10 mouse cellular contexts compared by ENCODE assay signal in genomic region chr11:103093862-103094833, GRCm38 (mm10). TPM values are rescaled to one million over a fixed set of nuclear protein-coding genes. Genes with fewer than 3 reads are reported as not detected.
A peak's percentile ranks its signal among the peaks of the same experiment; 100 is the strongest.
DNase-seq lines count a peak whose midpoint lies in the region; ATAC-seq and TF ChIP-seq lines count a peak whose summit lies in the region.
"Had no signal": no experiment of that assay in that cellular context is flagged by ENCODE, and none has a peak within 500 bp of the region (broad histone marks: within the 10 kb centered on the region; RNA-seq: fewer than 3 reads in every experiment).

No protein-coding gene starts in this region.

- H3K9ac ChIP-seq in lung, embryonic 16.5 days (ENCODE audit: low read length): peak overlapping the region; percentile 32; the same call in 1 of the 2 replicates
- H3K9ac ChIP-seq in heart, embryonic 12.5 days: no peak overlapping the region
- H3K9ac ChIP-seq: liver, embryonic 13.5 days had no signal

- WGBS in lung, embryonic 16.5 days: 64% methylated on average over 20 of the region's 20 CpGs
- 55% methylated on average over 20 of the region's 20 CpGs for WGBS in heart, embryonic 12.5 days

- no peaks in the 10 kb centered on the region for H3K36me3 ChIP-seq in lung, embryonic 16.5 days (ENCODE audit: control insufficient read depth, insufficient read depth, low read length)
- H3K36me3 ChIP-seq in heart, embryonic 12.5 days: no peaks in the 10 kb centered on the region
- no peaks in the 10 kb centered on the region for H3K36me3 ChIP-seq in splenic B cell, adult 2 months (ENCODE audit: control insufficient read depth, insufficient read depth, low read length, poor library complexity, severe bottlenecking)
- H3K36me3 ChIP-seq: liver, embryonic 13.5 days had no signal

- H3K4me3 ChIP-seq in lung, embryonic 16.5 days (ENCODE audit: low read length): no peak overlapping the region
- no peak overlapping the region for H3K4me3 ChIP-seq in heart, embryonic 12.5 days
- H3K4me3 ChIP-seq: liver, embryonic 13.5 days had no signal

- no peaks in the 10 kb centered on the region for H3K9me3 ChIP-seq in lung, embryonic 16.5 days (ENCODE audit: control insufficient read depth, low read length)
- H3K9me3 ChIP-seq in heart, embryonic 12.5 days (replicated peaks): no peaks in the 10 kb centered on the region
- H3K9me3 ChIP-seq: liver, embryonic 13.5 days had no signal

- H3K4me1 ChIP-seq in lung, embryonic 16.5 days (replicated peaks; ENCODE audit: control insufficient read depth, insufficient read depth, low read length): peaks cover 16% of the 10 kb centered on the region
- peaks cover 59% of the 10 kb centered on the region for H3K4me1 ChIP-seq in heart, embryonic 12.5 days (replicated peaks)

- H3K27ac ChIP-seq in lung, embryonic 16.5 days (ENCODE audit: low read length): no peak overlapping the region
- H3K27ac ChIP-seq in heart, embryonic 12.5 days (ENCODE audit: poor library complexity, severe bottlenecking): peak overlapping the region; percentile 64
- H3K27ac ChIP-seq: liver, embryonic 13.5 days had no signal

- POLR2A ChIA-PET in Patski (lab: Charles Lee): interaction anchor here (0.8 to 1.5 kb wide), 3 partner anchors 11 to 26 kb away, joined by 3 to 11 read pairs (median 3); no protein-coding TSS in a partner anchor

- no peak for TF ChIP-seq CTCF in Patski (IDR thresholded peaks at IDR 0.05)

- CTCF ChIA-PET in Patski (lab: Charles Lee): interaction anchor here (1.8 kb wide), 1 partner anchor 11 kb away, joined by 7 read pairs; no protein-coding TSS in a partner anchor

- no peaks in the 10 kb centered on the region for H3K27me3 ChIP-seq in lung, embryonic 16.5 days (ENCODE audit: control insufficient read depth, insufficient read depth, low read depth, low read length)
- no peaks in the 10 kb centered on the region for H3K27me3 ChIP-seq in Patski
- no peaks in the 10 kb centered on the region for H3K27me3 ChIP-seq in heart, embryonic 12.5 days (replicated peaks)
- H3K27me3 ChIP-seq in splenic B cell, adult 2 months (ENCODE audit: control insufficient read depth, insufficient read depth, low read length, poor library complexity, severe bottlenecking): no peaks in the 10 kb centered on the region

- no peak overlapping the region for H3K4me2 ChIP-seq in lung, embryonic 16.5 days (ENCODE audit: low read depth, low read length)
- H3K4me2 ChIP-seq in heart, embryonic 12.5 days: no peak overlapping the region
- H3K4me2 ChIP-seq: liver, embryonic 13.5 days had no signal

- peak; percentile 31; the same call in 1 of the 2 replicates for ATAC-seq in lung, embryonic 16.5 days (ENCODE audit: low read depth)
- ATAC-seq in Patski: peak; percentile 77
- ATAC-seq in heart, embryonic 12.5 days (ENCODE audit: insufficient number of reproducible peaks, low FRiP score): peak; percentile 29

- in situ Hi-C loops in Patski (cut with MboI; ENCODE audit: low pct_unique_long_range_greater_than_20kb): no loop called here

- no peak for DNase-seq in lung, postnatal 10 days
- no peak for DNase-seq in Patski (ENCODE audit: low read depth, low spot score)
- DNase-seq in splenic B cell, adult 2 months (ENCODE audit: low read depth, low spot score): peak; percentile 72
- DNase-seq in frontal cortex, postnatal 36 days (ENCODE audit: low spot score in 2 of 2): no peak
- no peak for DNase-seq in thymus, postnatal 4 days
- DNase-seq in right cerebral cortex, postnatal 36 days (ENCODE audit: low spot score in 2 of 2): no peak
- DNase-seq: gastrocnemius, postnatal 10 days; liver, embryonic 13.5 days had no signal

RNA-seq across cellular contexts. Expression of gene Plcd3, which starts 7.3 kb away (rescaled TPM):
- 3.1 and 3.3 TPM in 2 replicates for polyA plus RNA-seq in lung, embryonic 16.5 days (2015; fragmentation: Nextera tagmentation; extraction: Ambion mirVana)
- 56.1 TPM for polyA plus RNA-seq in Patski (2021)
- 5.8 and 6.6 TPM in 2 replicates for polyA plus RNA-seq in heart, embryonic 12.5 days (2016; fragmentation: Nextera tagmentation; extraction: Ambion mirVana)

RNA-seq across cellular contexts. Expression of gene Acbd4, which starts 7.3 kb away (rescaled TPM):
- polyA plus RNA-seq in lung, embryonic 16.5 days (2015; fragmentation: Nextera tagmentation; extraction: Ambion mirVana): 22.8 and 28.7 TPM in 2 replicates
- polyA plus RNA-seq in Patski (2021): 100 TPM
- polyA plus RNA-seq in heart, embryonic 12.5 days (2016; fragmentation: Nextera tagmentation; extraction: Ambion mirVana): 13.5 and 13.8 TPM in 2 replicates

RNA-seq across cellular contexts. Expression of gene Hexim1, which starts 21.9 kb away (rescaled TPM):
- polyA plus RNA-seq in lung, embryonic 16.5 days (2015; fragmentation: Nextera tagmentation; extraction: Ambion mirVana): 4.6 and 5.2 TPM in 2 replicates
- 47.5 TPM for polyA plus RNA-seq in Patski (2021)
- polyA plus RNA-seq in heart, embryonic 12.5 days (2016; fragmentation: Nextera tagmentation; extraction: Ambion mirVana): 2.8 and 3.0 TPM in 2 replicates

RNA-seq across cellular contexts. Expression of gene Hexim2, which starts 38.1 kb away (rescaled TPM):
- 8.7 and 10.1 TPM in 2 replicates for polyA plus RNA-seq in lung, embryonic 16.5 days (2015; fragmentation: Nextera tagmentation; extraction: Ambion mirVana)
- polyA plus RNA-seq in Patski (2021): 20.6 TPM
- polyA plus RNA-seq in heart, embryonic 12.5 days (2016; fragmentation: Nextera tagmentation; extraction: Ambion mirVana): 7.8 and 8.4 TPM in 2 replicates
